Mouse (Mus musculus) forebrain, embryonic 12.5 days (tissue): ENCODE data around the gene Olfr693. TPM values are rescaled to one million over a fixed set of nuclear protein-coding genes. Genes with fewer than 3 reads are reported as not detected.
"Not testable (repeated sequence)": the region's sequence is repeated elsewhere in the genome, so short reads cannot be mapped to it uniquely, and the experiment has no call there.

Source experiments
- ATAC-seq: fragments of 200-750 bp; cut with Nextera tagmentation; 2 replicates; pipeline ENCODE4 v1.8.0; 2017; ENCODE audit warnings: moderate TSS enrichment; ENCODE audit not compliant: low FRiP score
- H3K27ac ChIP-seq: fragments of 300-500 bp; sonication (generic); 2 replicates; pipeline ENCODE4 v1.5.1; 2016; ENCODE audit warnings: mild to moderate bottlenecking
- H3K27me3 ChIP-seq: fragments of 300-500 bp; sonication (generic); 2 replicates; pipeline ENCODE4 v1.6.1; 2016; ENCODE audit warnings: mild to moderate bottlenecking
- H3K36me3 ChIP-seq: fragments of 300-500 bp; sonication (generic); replicated peaks from 2 replicates; pipeline ENCODE4 v1.6.1; 2016; ENCODE audit warnings: mild to moderate bottlenecking
- H3K4me1 ChIP-seq: fragments of 300-500 bp; sonication (generic); 2 replicates; pipeline ENCODE4 v1.6.1; 2016
- H3K4me2 ChIP-seq: fragments of 300-500 bp; sonication (generic); 2 replicates; pipeline ENCODE4 v1.6.1; 2016; ENCODE audit warnings: mild to moderate bottlenecking, moderate library complexity
- H3K4me3 ChIP-seq: fragments of 300-500 bp; sonication (generic); replicated peaks from 2 replicates; pipeline ENCODE4 v1.5.1; 2016; ENCODE audit warnings: mild to moderate bottlenecking
- H3K9ac ChIP-seq: fragments of 300-500 bp; sonication (generic); 2 replicates; pipeline ENCODE4 v1.6.1; 2016; ENCODE audit warnings: mild to moderate bottlenecking
- H3K9me3 ChIP-seq: fragments of 300-500 bp; sonication (generic); 2 replicates; pipeline ENCODE4 v1.6.1; 2016
- WGBS: fragments of 180-500 bp; shearing (Covaris S2); methylation state at CpG from one replicate; pipeline ENCODE4 v1.1.7; 2016; 5-methylcytosine and 5-hydroxymethylcytosine counted together
- polyA plus RNA-seq: library from polyadenylated mRNA; unstranded; fragments of >200 nt; fragmentation: Nextera tagmentation; extraction: Ambion mirVana; gene quantifications from 2 replicates; pipeline ENCODE4 v1.2.1, GENCODE M21; 2016

The Olfr693 gene
- not detected in 2 replicates for polyA plus RNA-seq

DNA sequence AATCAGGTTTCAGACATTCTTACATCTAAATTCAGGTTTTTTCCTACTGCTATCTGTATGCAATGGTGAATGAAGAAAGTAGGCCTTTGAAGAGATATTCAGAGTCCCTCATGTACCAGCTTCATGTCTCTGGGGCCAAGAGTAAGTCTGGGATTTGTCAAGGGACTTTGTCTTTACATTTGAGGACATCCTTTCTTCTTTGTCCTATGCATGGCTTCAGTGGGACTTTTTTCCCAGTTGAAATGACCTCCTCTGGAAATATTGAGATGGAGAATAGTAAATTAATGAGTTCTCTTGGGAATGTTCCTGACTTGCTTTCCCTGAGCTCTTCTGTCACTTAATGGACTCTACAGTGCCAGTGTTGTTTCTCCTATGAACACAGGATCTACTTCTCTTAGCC lies at the start of gene Olfr693:
Gene Olfr693, minus strand, starts transcription at position 101 of the 400 bp plus-strand sequence.
- H3K27ac ChIP-seq, result no peak within 1 kb of the TSS
- H3K27me3 ChIP-seq, result no peaks in the 10 kb centered on the region
- H3K4me2 ChIP-seq, result no peak within 1 kb of the TSS
- no peaks in the 10 kb centered on the region for H3K36me3 ChIP-seq
- no peak within 1 kb of the TSS for H3K9ac ChIP-seq
- H3K9me3 ChIP-seq, result no peaks in the 10 kb centered on the region
- ATAC-seq, result no peak
- H3K4me3 ChIP-seq, result no peak within 1 kb of the TSS
- no peaks in the 10 kb centered on the region for H3K4me1 ChIP-seq

- ATAC-seq, H3K27me3 ChIP-seq, H3K4me1 ChIP-seq, H3K36me3 ChIP-seq, H3K27ac ChIP-seq, H3K4me2 ChIP-seq, H3K9me3 ChIP-seq, H3K9ac ChIP-seq, H3K4me3 ChIP-seq: not testable (repeated sequence)
- 87% methylated on average over 2 of the region's 2 CpGs for WGBS
Measured at GRCm38 (mm10) chr7:106725654-106726053, 45.3 kb upstream of the Olfr693 start.

DNA sequence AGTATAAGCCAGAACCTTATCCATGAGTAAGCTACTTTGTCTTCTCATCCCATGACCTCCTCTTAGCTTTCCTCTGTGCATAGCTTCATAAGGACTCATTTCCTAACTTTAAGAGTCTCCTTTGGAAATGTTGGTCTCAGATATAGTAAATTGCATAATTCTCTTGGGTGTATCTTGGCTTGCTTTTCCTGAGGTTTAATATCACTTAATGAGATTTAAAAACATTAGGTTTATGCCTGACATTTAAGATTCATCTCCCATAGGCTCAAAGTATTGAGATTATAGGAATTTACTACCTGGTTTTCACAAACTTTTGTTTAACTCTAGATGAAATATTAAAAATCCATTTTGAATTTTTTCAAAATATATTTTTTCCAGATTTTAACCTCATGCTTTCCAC lies 35.9 kb upstream of the Olfr693 start, which contains the start of gene Olfr695:
Gene Olfr695, minus strand, starts transcription at position 101 of the 400 bp plus-strand sequence.
- no peak within 1 kb of the TSS for H3K9ac ChIP-seq
- no peaks in the 10 kb centered on the region for H3K36me3 ChIP-seq
- no peak within 1 kb of the TSS for H3K27ac ChIP-seq
- H3K9me3 ChIP-seq, result no peaks in the 10 kb centered on the region
- no peaks in the 10 kb centered on the region for H3K27me3 ChIP-seq
- no peak within 1 kb of the TSS for H3K4me2 ChIP-seq
- H3K4me1 ChIP-seq, result no peaks in the 10 kb centered on the region
- no peak within 1 kb of the TSS for H3K4me3 ChIP-seq
- no peak for ATAC-seq

GRCm38 (mm10) chr7:106711463-106711862 lies 31.1 kb upstream of the Olfr693 start:
- H3K9me3 ChIP-seq, result 0 out of 2 replicates have a peak, but pooled peaks cover 3% of the 10 kb centered on the region
- H3K27me3 ChIP-seq, result no peaks in the 10 kb centered on the region
- no peaks in the 10 kb centered on the region for H3K4me1 ChIP-seq
- 87% methylated on average over 6 of the region's 6 CpGs for WGBS
- no peak overlapping the region for H3K4me3 ChIP-seq
- no peak for ATAC-seq
- H3K4me2 ChIP-seq, result no peak overlapping the region
- no peak overlapping the region for H3K9ac ChIP-seq
- H3K36me3 ChIP-seq, result no peaks in the 10 kb centered on the region
- no peak overlapping the region for H3K27ac ChIP-seq

GRCm38 (mm10) chr7:106707705-106708104 lies 27.3 kb upstream of the Olfr693 start:
- not testable (repeated sequence) for H3K9me3 ChIP-seq, ATAC-seq, H3K4me3 ChIP-seq, H3K9ac ChIP-seq, H3K27ac ChIP-seq, H3K4me2 ChIP-seq, H3K27me3 ChIP-seq, H3K36me3 ChIP-seq, H3K4me1 ChIP-seq
- 90% methylated on average over 10 of the region's 10 CpGs for WGBS

DNA sequence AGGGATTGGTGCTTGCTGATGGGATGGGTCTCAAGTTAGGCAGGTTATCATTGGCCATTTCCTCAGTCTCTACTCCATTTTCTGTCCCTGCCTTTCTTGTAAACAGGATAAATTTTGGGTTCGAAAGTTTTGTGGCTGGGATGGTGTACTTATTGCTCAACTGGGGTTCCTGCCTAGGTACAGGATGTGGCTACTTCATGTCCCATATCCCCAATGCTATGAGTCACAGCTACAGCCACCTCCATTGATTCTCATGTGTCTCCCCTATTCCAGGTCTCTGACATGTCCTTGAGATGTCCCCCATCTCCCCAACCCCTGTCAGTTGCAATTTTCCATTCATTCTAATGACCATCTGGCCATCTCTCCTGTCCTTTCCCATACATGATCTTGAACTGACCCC lies 16.5 kb upstream of the Olfr693 start:
- Histone ChIP-seq H3K27ac (no peak overlapping the region), H3K4me2 (no peak overlapping the region), H3K36me3 (no peaks in the 10 kb centered on the region), H3K27me3 (no peaks in the 10 kb centered on the region), H3K9me3 (peaks cover 16% of the 10 kb centered on the region; the same call in 1 of the 2 replicates), H3K4me1 (no peaks in the 10 kb centered on the region), H3K4me3 (no peak overlapping the region), H3K9ac (no peak overlapping the region)
- ATAC-seq, result no peak
- WGBS, result 76% methylated on average over 1 of the region's 1 CpGs

DNA sequence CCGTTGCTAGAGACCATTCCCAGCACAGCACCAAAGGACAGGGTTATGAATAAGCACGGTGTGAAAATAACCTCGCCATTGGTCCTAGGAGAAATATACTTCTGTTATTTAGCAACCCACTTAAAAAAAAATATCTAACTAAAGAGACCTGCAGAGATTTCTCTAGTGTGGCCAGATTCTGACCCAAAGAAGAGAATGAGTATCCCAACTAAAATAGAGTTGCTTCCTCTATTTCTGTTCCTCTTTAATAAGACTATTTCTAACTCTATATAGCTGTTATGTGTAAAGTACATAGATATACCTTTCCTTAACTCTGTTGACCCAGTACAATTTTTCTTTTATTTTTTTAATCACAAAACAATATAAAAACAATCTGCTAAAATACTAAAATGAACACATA lies 12.6 kb upstream of the Olfr693 start:
- WGBS, result 89% methylated on average over 3 of the region's 3 CpGs
- H3K27ac ChIP-seq, result no peak overlapping the region
- H3K4me3 ChIP-seq, result no peak overlapping the region

GRCm38 (mm10) chr7:106691714-106692113 lies 11.3 kb upstream of the Olfr693 start, which contains the start of gene Olfr694:
Olfr694 (minus strand) TSS chr7:106691814.
- Histone ChIP-seq H3K36me3 (no peaks in the 10 kb centered on the region), H3K4me3 (no peak within 1 kb of the TSS), H3K4me1 (no peaks in the 10 kb centered on the region), H3K27me3 (no peaks in the 10 kb centered on the region), H3K27ac (no peak within 1 kb of the TSS), H3K9me3 (0 out of 2 replicates have a peak, but pooled peaks cover 2% of the 10 kb centered on the region), H3K4me2 (no peak within 1 kb of the TSS), H3K9ac (no peak within 1 kb of the TSS)
- WGBS, result 95% methylated on average over 1 of the region's 1 CpGs
- ATAC-seq, result no peak

More for the DNA sequence above, 12.6 kb upstream of the Olfr693 start:
- no peaks in the 10 kb centered on the region for H3K36me3 ChIP-seq
- 0 out of 2 replicates have a peak, but pooled peaks cover 2% of the 10 kb centered on the region for H3K9me3 ChIP-seq
- H3K27me3 ChIP-seq, result no peaks in the 10 kb centered on the region
- no peak overlapping the region for H3K9ac ChIP-seq
- H3K4me1 ChIP-seq, result no peaks in the 10 kb centered on the region
- H3K4me2 ChIP-seq, result no peak overlapping the region
- no peak for ATAC-seq

GRCm38 (mm10) chr7:106685382-106685781 lies 5.0 kb upstream of the Olfr693 start:
- no peak overlapping the region for H3K4me2 ChIP-seq
- WGBS, result 83% methylated on average over 2 of the region's 2 CpGs
- no peaks in the 10 kb centered on the region for H3K9me3 ChIP-seq
- no peak for ATAC-seq
- no peak overlapping the region for H3K27ac ChIP-seq
- H3K36me3 ChIP-seq, result no peaks in the 10 kb centered on the region
- no peaks in the 10 kb centered on the region for H3K27me3 ChIP-seq
- no peak overlapping the region for H3K9ac ChIP-seq
- no peaks in the 10 kb centered on the region for H3K4me1 ChIP-seq
- H3K4me3 ChIP-seq, result no peak overlapping the region

- ATAC-seq, result no peak
- no peak overlapping the region for H3K9ac ChIP-seq
- H3K27me3 ChIP-seq, result no peaks in the 10 kb centered on the region
- H3K4me2 ChIP-seq, result no peak overlapping the region
- no peaks in the 10 kb centered on the region for H3K4me1 ChIP-seq
- H3K27ac ChIP-seq, result no peak overlapping the region
- 0 out of 2 replicates have a peak, but pooled peaks cover 3% of the 10 kb centered on the region for H3K9me3 ChIP-seq
- no peak overlapping the region for H3K4me3 ChIP-seq
- H3K36me3 ChIP-seq, result no peaks in the 10 kb centered on the region
Measured at GRCm38 (mm10) chr7:106652344-106652652, 28.1 kb downstream of the Olfr693 start.

DNA sequence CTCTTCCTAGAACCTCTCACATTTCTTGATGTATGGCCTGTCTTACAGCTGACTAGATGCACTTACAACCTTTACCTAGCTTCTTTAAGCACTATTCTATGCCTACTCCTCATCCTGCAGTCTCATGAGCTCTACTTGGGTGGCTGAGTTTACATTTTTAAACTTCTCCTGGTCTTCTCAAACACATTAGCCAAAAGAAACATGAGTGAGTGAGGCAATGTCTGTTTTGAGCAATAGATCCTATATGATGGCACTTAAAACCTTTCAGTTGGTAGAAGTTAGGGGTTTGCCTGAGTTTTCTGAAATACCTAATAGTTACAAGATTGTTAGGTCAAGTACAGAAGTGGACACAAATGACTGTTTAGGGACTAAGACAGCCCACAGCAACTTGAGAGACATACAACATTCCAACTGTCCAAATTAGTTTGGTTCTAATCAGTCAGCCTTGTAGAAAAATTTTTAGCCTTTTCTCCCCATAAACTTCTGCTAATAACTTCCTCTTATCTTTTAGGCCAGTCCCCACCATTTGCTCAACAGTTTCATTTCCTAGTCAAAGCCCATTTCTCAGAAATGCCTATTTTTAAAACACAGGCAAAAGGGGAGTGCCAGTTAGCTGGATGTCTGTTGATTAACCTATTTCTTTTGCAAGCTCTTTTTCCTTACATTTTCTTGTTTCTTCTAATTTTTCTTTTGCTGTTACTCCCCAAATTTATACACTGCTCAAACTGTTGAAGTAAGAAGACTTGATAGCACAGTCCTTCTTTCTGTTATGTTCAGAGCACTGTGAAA lies 28.6 kb downstream of the Olfr693 start:
- Histone ChIP-seq H3K36me3 (no peaks in the 10 kb centered on the region), H3K4me1 (no peaks in the 10 kb centered on the region), H3K9me3 (0 out of 2 replicates have a peak, but pooled peaks cover 3% of the 10 kb centered on the region), H3K27me3 (no peaks in the 10 kb centered on the region), H3K4me3 (no peak overlapping the region), H3K27ac (no peak overlapping the region), H3K4me2 (no peak overlapping the region), H3K9ac (no peak overlapping the region)
- no peak for ATAC-seq

- no peak overlapping the region for H3K4me3 ChIP-seq
- WGBS, result 74% methylated on average over 1 of the region's 1 CpGs
- ATAC-seq, result no peak
Measured at GRCm38 (mm10) chr7:106649774-106650173, 30.6 kb downstream of the Olfr693 start.

GRCm38 (mm10) chr7:106645261-106645660 lies 35.1 kb downstream of the Olfr693 start:
- no peak overlapping the region for H3K9ac ChIP-seq
- H3K4me2 ChIP-seq, result no peak overlapping the region
- no peak for ATAC-seq
- H3K36me3 ChIP-seq, result no peaks in the 10 kb centered on the region
- H3K4me1 ChIP-seq, result no peaks in the 10 kb centered on the region
- H3K9me3 ChIP-seq, result no peaks in the 10 kb centered on the region
- 61% methylated on average over 1 of the region's 1 CpGs for WGBS
- H3K4me3 ChIP-seq, result no peak overlapping the region
- no peaks in the 10 kb centered on the region for H3K27me3 ChIP-seq
- no peak overlapping the region for H3K27ac ChIP-seq

More at GRCm38 (mm10) chr7:106649774-106650173, 30.6 kb downstream of the Olfr693 start:
- Histone ChIP-seq H3K27me3 (no peaks in the 10 kb centered on the region), H3K9ac (no peak overlapping the region), H3K4me2 (no peak overlapping the region), H3K36me3 (no peaks in the 10 kb centered on the region), H3K27ac (no peak overlapping the region), H3K9me3 (no peaks in the 10 kb centered on the region), H3K4me1 (no peaks in the 10 kb centered on the region)
